Mouse (Mus musculus): ENCODE data around the gene Git2. TPM values are rescaled to one million over a fixed set of nuclear protein-coding genes. Genes with fewer than 3 reads are reported as not detected.

The Git2 gene
- polyA plus RNA-seq, 1 experiment from 2014 or later: 36.5 TPM

- DNase-seq (ENCODE audit: low spot score) (no peak), ATAC-seq (no peak)
- TF ChIP-seq EP300 (IDR thresholded peaks at IDR 0.05): no peak
- no peak for TF ChIP-seq CTCF (IDR thresholded peaks at IDR 0.05)
- peaks cover 1% of the 10 kb centered on the region; the same call in 1 of the 2 replicates for H3K36me3 ChIP-seq (ENCODE audit: insufficient read depth, low read length)
- no peaks in the 10 kb centered on the region for H3K9me3 ChIP-seq (ENCODE audit: low read length)
- 0 out of 2 replicates have a peak overlapping the region, but pooled peaks have one; percentile 28 for H3K27ac ChIP-seq (ENCODE audit: low read length)
- no peak overlapping the region for H3K4me2 ChIP-seq (replicated peaks; ENCODE audit: low read depth, low read length)
- H3K9ac ChIP-seq (replicated peaks; ENCODE audit: low read depth): no peak overlapping the region
- no peaks in the 10 kb centered on the region for H3K27me3 ChIP-seq (replicated peaks; ENCODE audit: insufficient read depth, low read length)
- peaks cover 20% of the 10 kb centered on the region; the same call in 1 of the 2 replicates for H3K4me1 ChIP-seq (ENCODE audit: insufficient read depth, low read depth, low read length)
- H3K4me3 ChIP-seq (ENCODE audit: low read depth, low read length): no peak overlapping the region
- WGBS: 43% methylated on average over 9 of the region's 9 CpGs
Measured at GRCm38 (mm10) chr5:114782991-114783390, 7.7 kb upstream of the Git2 start.

GRCm38 (mm10) chr5:114780912-114781311 lies 5.6 kb upstream of the Git2 start:
- Histone ChIP-seq H3K27me3 (replicated peaks; ENCODE audit: insufficient read depth, low read length) (no peaks in the 10 kb centered on the region), H3K27ac (ENCODE audit: low read length) (0 out of 2 replicates have a peak overlapping the region, but pooled peaks have one; percentile 3), H3K4me1 (ENCODE audit: insufficient read depth, low read depth, low read length) (peaks cover 19% of the 10 kb centered on the region; the same call in 1 of the 2 replicates), H3K9ac (replicated peaks; ENCODE audit: low read depth) (peak overlapping the region; percentile 12; the same call in 1 of the 2 replicates), H3K36me3 (ENCODE audit: insufficient read depth, low read length) (no peaks in the 10 kb centered on the region), H3K9me3 (ENCODE audit: low read length) (no peaks in the 10 kb centered on the region), H3K4me2 (replicated peaks; ENCODE audit: low read depth, low read length) (no peak overlapping the region), H3K4me3 (ENCODE audit: low read depth, low read length) (no peak overlapping the region)
- no peak for DNase-seq (ENCODE audit: low spot score)
- ATAC-seq: no peak
- TF ChIP-seq CTCF (IDR thresholded peaks at IDR 0.05) (no peak), EP300 (IDR thresholded peaks at IDR 0.05) (no peak)
- WGBS: 78% methylated on average over 7 of the region's 7 CpGs

GRCm38 (mm10) chr5:114779956-114780489 lies 4.7 kb upstream of the Git2 start:
- no peak overlapping the region for H3K4me2 ChIP-seq (replicated peaks; ENCODE audit: low read depth, low read length)
- H3K9me3 ChIP-seq (ENCODE audit: low read length): no peaks in the 10 kb centered on the region
- ATAC-seq (no peak), DNase-seq (ENCODE audit: low spot score) (no peak)
- peaks cover 11% of the 10 kb centered on the region; the same call in 1 of the 2 replicates for H3K4me1 ChIP-seq (ENCODE audit: insufficient read depth, low read depth, low read length)
- TF ChIP-seq CTCF (IDR thresholded peaks at IDR 0.05) (no peak), EP300 (IDR thresholded peaks at IDR 0.05) (no peak)
- 56% methylated on average over 7 of the region's 7 CpGs for WGBS
- H3K36me3 ChIP-seq (ENCODE audit: insufficient read depth, low read length): no peaks in the 10 kb centered on the region
- H3K27me3 ChIP-seq (replicated peaks; ENCODE audit: insufficient read depth, low read length): no peaks in the 10 kb centered on the region
- H3K27ac ChIP-seq (ENCODE audit: low read length): no peak overlapping the region
- H3K4me3 ChIP-seq (ENCODE audit: low read depth, low read length): no peak overlapping the region
- no peak overlapping the region for H3K9ac ChIP-seq (replicated peaks; ENCODE audit: low read depth)

GRCm38 (mm10) chr5:114776174-114776573 lies 857 bp upstream of the Git2 start:
- Histone ChIP-seq H3K4me2 (replicated peaks; ENCODE audit: low read depth, low read length) (peak overlapping the region; percentile 83), H3K27me3 (replicated peaks; ENCODE audit: insufficient read depth, low read length) (no peaks in the 10 kb centered on the region), H3K36me3 (ENCODE audit: insufficient read depth, low read length) (no peaks in the 10 kb centered on the region), H3K4me3 (ENCODE audit: low read depth, low read length) (peak overlapping the region; percentile 100), H3K9me3 (ENCODE audit: low read length) (no peaks in the 10 kb centered on the region), H3K4me1 (ENCODE audit: insufficient read depth, low read depth, low read length) (peaks cover 10% of the 10 kb centered on the region; the same call in 1 of the 2 replicates), H3K27ac (ENCODE audit: low read length) (no peak overlapping the region), H3K9ac (replicated peaks; ENCODE audit: low read depth) (peak overlapping the region; percentile 93; the same call in 1 of the 2 replicates)
- no peak for DNase-seq (ENCODE audit: low spot score)
- ATAC-seq: no peak
- TF ChIP-seq CTCF (IDR thresholded peaks at IDR 0.05) (no peak), EP300 (IDR thresholded peaks at IDR 0.05) (no peak)
- whole genome bisulfite sequencing: 76% methylated on average over 7 of the region's 7 CpGs

- WGBS: under 1% methylated on average over 54 of the region's 73 CpGs
- no peaks in the 10 kb centered on the region for H3K36me3 ChIP-seq (ENCODE audit: insufficient read depth, low read length)
- peak within 1 kb of the TSS; percentile 95 for H3K27ac ChIP-seq (ENCODE audit: low read length)
- peak within 1 kb of the TSS; percentile 100 for H3K4me3 ChIP-seq (ENCODE audit: low read depth, low read length)
- peak within 1 kb of the TSS; percentile 83 for H3K4me2 ChIP-seq (replicated peaks; ENCODE audit: low read depth, low read length)
- ATAC-seq (peak; percentile 88), DNase-seq (ENCODE audit: low spot score) (peak; percentile 97)
- TF ChIP-seq CTCF (IDR thresholded peaks at IDR 0.05) (no peak), EP300 (IDR thresholded peaks at IDR 0.05) (no peak)
- no peaks in the 10 kb centered on the region for H3K9me3 ChIP-seq (ENCODE audit: low read length)
- H3K27me3 ChIP-seq (replicated peaks; ENCODE audit: insufficient read depth, low read length): no peaks in the 10 kb centered on the region
- H3K4me1 ChIP-seq (ENCODE audit: insufficient read depth, low read depth, low read length): peaks cover 12% of the 10 kb centered on the region; the same call in 1 of the 2 replicates
- peak within 1 kb of the TSS; percentile 93 for H3K9ac ChIP-seq (replicated peaks; ENCODE audit: low read depth)
Measured at GRCm38 (mm10) chr5:114774403-114775051, 790 bp downstream of the Git2 start, which contains the start of gene Ankrd13a. Ankrd13a (plus strand) TSS chr5:114774677.

- peak overlapping the region; percentile 83 for H3K4me2 ChIP-seq (replicated peaks; ENCODE audit: low read depth, low read length)
- TF ChIP-seq EP300 (IDR thresholded peaks at IDR 0.05) (no peak), CTCF (IDR thresholded peaks at IDR 0.05) (no peak)
- DNase-seq (ENCODE audit: low spot score) (no peak), ATAC-seq (no peak)
- no peaks in the 10 kb centered on the region for H3K36me3 ChIP-seq (ENCODE audit: insufficient read depth, low read length)
- WGBS: under 1% methylated on average over 11 of the region's 11 CpGs
- peaks cover 11% of the 10 kb centered on the region; the same call in 1 of the 2 replicates for H3K4me1 ChIP-seq (ENCODE audit: insufficient read depth, low read depth, low read length)
- no peaks in the 10 kb centered on the region for H3K27me3 ChIP-seq (replicated peaks; ENCODE audit: insufficient read depth, low read length)
- H3K4me3 ChIP-seq (ENCODE audit: low read depth, low read length): peak overlapping the region; percentile 100
- peak overlapping the region; percentile 93 for H3K9ac ChIP-seq (replicated peaks; ENCODE audit: low read depth)
- peak overlapping the region; percentile 95 for H3K27ac ChIP-seq (ENCODE audit: low read length)
- H3K9me3 ChIP-seq (ENCODE audit: low read length): no peaks in the 10 kb centered on the region
Measured at GRCm38 (mm10) chr5:114773780-114774179, 1.5 kb downstream of the Git2 start.
